Mouse (Mus musculus): ENCODE measurements around the gene Xylt1. TPM values are rescaled to one million over a fixed set of nuclear protein-coding genes. Genes with fewer than 3 reads are reported as not detected.

Xylt1 gene
- total RNA-seq, 2 experiments from 2014 or later = 47.1 to 51.7 TPM

DNA sequence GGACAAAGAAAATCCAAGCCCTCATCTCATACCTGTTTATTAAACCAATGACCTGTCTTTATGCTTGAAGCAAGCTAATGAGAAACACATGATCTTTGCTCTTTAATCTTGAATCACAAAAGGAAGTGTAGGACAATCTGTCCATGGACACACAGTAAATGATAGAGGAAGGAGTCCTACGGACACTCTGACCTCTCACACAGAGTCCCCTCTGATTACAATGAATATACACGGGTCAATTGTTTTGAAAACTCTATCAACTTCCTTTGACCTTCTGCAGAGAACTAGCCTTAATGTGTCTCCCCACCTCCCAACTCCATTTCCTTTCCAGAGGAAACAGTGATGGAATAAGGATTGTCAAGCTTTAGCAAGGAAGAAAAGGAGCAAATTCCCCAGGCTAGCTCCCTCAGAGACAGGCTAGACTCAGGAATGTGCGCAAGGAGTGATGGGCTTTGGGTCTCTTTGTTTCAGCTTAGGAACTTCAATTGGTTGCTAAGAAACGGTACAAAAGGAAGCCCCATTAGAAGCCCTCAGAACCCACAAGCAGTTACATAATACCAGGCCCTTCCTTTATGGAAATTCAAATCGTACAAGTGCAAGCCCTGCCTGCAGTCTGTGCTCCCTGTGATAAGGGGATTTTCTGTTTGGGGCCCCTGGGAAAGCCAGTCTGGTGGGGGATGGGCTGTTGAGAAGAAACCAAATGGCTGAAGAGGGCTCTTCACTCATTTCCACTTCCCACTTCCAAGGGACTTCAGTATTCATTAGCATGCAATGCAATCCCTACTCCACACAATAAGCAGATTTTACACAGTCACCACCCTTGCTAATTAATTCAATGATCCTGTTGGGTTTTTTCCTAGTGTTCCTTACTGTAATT lies 305.6 kb downstream of the Xylt1 start:
- no peak for DNase-seq (ENCODE audit: low spot score in 2 of 2)

DNA sequence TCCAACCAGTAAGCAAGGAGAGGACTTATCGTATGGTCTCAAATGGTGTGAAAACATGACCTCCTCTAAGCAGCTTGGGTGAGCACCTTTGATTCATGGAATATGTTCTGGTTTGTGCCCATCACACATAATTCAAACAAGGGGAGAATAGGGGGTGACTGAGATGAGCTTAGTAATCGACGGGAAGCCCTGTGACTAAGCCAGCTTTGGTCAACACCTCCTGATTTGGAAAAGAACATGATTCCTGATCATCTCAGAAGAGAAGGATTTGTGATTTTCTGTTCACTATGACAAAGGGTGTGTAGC lies 306.2 kb downstream of the Xylt1 start:
- no peak for DNase-seq (ENCODE audit: low spot score in 2 of 2)

DNA sequence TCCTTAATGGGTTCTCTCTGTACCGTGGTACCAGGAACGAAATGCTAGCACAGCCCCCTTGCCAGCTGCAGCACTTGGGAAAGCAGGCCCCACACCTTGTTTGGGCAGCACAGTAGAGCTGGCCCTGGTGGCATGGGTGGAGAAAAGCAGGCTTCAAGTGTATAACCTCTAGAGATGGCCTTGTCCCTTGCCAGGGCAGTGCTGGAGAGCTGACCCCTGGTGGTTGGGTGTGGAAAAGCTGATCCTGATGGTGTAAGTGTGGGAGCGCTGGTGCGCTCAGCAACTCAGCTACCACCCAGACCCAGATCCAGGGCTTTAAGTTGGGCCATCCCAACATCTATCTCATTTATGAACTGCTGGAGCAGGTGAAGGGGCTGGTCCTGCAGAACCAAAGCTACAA lies 314.8 kb downstream of the Xylt1 start:
- DNase-seq (ENCODE audit: low spot score in 2 of 2) = no peak

DNA sequence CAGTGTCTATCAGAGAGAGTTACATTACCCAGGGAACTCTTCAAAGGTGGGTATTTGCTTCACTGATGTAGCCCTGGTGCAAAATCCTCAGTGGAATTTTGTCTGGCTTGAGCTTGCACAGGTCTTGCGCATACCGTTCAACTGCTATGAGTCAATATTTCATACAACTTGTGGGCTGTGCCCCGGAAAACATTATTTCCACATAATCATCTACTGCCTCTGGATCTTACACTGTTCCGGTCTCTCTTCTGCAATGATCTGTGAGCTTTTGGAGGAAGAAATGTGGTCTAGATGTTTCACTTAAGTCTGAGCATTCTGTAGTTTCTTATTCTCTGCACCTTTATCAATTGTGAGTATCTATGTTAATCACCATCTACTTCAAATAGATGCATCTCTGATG lies 316.9 kb downstream of the Xylt1 start:
- DNase-seq (ENCODE audit: low spot score in 2 of 2) = no peak

DNA sequence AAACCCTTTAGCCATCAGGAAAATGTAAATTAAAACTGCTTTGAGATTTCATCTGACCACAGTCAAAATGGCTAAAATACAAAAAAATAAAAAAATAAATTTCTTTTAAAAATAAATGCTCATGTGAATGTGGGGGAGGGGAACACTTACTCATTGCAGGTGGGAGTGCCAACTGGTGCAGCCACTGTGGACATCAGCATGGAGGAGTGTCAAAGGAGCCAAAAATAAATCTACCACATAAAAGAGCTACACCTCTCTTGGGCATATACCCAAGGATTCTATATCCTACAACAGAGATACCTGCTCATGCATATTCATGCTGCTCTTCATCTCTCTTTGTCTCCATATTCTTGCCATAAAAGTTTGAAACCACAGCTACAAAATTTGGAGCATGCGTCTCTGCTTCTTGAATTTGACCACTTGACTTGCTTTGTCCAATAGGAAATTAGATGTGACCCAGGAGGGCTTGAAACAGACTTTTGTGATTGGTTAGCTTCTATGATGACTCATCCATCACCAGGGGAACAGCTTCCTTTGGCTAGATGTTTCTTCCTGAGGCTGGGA lies 317.9 kb downstream of the Xylt1 start:
- no peak for DNase-seq (ENCODE audit: low spot score in 2 of 2)

DNA sequence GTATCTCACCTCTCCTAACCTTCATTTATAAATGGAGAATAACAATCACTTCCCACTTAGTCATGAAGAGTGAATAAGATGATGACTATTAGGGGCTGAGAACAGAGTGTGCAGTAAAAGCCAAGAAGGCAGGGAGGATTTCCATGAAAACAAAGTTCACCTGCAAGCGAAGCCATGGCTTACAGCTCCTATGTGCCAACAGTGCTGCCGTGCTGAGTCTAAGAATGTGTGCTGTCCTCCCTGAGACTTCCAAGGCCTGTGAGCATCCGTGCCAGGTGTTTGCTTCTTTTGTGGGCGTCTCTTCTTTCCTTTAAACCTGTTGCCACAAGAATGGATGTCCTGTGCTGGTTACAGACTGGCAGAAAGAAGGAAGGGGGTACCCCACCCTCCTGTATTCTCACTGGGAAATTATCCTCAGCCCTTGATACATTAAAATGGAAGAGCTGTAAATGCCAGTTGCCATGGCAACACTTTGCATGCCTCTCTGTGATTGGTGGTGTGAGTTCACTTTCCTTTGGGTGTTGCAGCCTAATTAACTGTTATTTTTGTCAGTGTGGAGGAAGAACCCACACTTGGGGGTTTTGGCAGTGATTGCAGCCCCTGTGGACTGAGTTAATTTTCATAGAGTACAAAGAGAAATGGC lies 318.7 kb downstream of the Xylt1 start:
- DNase-seq (ENCODE audit: low spot score in 2 of 2) = peak; percentile 40 to 70

DNA sequence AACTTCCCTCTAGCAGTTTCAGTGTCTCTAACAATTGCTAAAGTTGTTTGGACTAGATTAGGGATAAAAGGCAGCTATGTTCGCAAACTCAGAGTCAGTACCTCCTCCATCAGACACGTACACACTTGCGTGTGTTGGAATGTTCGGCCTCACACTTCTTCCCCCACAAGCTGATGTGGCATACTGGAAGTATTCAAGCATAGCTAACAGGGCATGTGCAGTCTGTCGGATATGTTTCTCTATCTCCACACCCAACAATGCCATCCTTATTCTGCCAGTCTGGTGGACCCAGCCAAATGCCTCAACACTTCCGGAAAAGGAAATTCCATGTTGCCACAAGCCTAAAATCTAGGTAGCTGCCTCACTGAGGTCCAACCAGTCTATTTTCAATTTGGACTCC lies 319.3 kb downstream of the Xylt1 start:
- DNase-seq (ENCODE audit: low spot score in 2 of 2) = no peak

DNA sequence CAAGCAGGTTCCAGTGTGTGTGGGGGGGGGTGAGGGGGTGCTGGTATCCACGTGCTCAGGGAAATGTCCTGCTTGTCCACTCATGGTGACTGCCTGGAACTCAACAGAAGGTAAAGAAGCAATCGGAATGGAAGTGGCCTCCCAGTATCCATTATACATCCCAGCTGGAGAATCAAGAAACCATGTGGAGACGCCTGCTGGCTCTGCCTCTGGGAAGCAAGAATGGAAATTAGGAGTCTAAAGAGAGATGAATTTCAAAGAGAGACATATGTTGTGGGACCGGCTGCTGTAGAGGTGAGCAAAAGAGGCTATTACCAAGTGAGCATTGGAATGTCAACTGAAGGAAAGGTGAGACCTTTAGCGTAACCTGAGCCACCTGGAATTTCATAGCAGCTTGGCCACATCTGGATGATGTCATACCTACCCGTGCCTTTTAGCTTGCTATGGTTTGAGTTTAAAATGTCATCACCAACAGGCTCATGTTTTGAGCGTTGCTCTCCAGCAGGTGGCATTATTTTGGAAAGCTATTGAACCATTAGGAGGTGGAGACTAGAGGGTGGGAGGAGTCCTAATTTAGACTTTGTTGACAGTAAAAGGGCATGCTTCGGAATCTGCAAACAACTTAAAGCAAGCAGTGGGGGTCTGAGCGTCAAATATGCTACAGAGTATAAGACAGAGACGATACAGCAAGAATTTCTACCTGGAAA lies 329.3 kb downstream of the Xylt1 start:
- DNase-seq (ENCODE audit: low spot score in 2 of 2) = peak in 1 of 2 experiments; percentile 33

DNA sequence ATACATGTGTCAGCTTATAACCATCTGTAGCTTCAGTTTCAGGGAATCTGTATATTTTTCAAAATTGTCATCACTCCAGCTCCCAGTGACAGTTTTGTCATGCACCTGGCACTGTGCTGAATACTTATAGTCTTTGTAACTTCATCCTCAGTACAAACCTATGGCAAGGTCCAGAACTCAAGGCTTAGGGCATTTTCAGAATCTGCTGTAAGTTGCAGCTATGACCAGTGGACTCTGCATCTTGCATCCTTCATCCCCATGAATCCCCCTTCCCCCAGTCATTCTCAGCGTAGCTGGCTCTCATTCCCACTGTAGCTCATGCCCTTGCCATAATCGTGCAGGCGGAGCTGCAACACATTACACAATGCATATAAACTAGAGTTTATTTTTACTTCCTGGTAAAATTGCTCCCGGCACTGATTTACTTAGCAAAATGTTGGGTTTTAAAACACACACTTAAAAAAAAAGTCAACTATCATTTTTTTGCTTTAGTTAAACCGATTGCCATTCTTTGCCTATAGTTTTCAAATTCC lies 336.2 kb downstream of the Xylt1 start:
- no peak for DNase-seq (ENCODE audit: low spot score in 2 of 2)

DNA sequence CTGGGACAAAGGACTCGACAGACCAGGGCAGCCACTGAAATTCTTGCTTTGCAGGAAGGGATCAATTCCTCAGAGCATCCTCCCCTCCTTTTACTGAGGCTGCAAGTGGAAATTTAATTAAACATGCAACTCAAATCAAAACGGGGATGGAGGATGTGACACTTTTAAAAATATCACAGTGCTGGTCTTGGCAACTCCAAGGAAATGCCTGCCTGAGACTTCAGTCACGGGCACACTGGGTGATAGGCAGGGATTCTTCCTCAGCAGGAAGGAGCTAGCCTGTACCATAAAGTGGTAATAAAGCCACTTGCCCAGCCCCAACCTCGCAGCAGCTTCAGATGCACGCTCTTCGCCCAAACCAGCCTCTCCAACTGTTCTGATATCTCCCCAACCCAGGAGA lies 339.6 kb downstream of the Xylt1 start:
- DNase-seq (ENCODE audit: low spot score in 2 of 2) = no peak
